Mouse (Mus musculus) myocyte (in vitro differentiated cells): ENCODE results near the gene Hebp1.

ENCODE experiments used
- POLR2A ChIP-seq: IDR thresholded peaks from one replicate; pipeline ENCODE4 v1.6.1; 2011; ENCODE audit warnings: low read depth, mild to moderate bottlenecking, control low read depth, moderate library complexity; ENCODE audit not compliant: insufficient read length
- TCF3 ChIP-seq: IDR thresholded peaks from one replicate; pipeline ENCODE4 v1.6.1; 2011; ENCODE audit warnings: low read depth, control low read depth; ENCODE audit not compliant: insufficient read length

- TF ChIP-seq POLR2A: no peak
- no peak for TF ChIP-seq TCF3
Observed at GRCm38 (mm10) chr6:135141451-135142147, 56.2 kb downstream of the Hebp1 start.
